Mouse (Mus musculus): ENCODE results near the gene Slc26a10. TPM values are rescaled to one million over a fixed set of nuclear protein-coding genes. Genes with fewer than 3 reads are reported as not detected.
A peak's percentile ranks its signal among the peaks of the same experiment; 100 is the strongest.

Slc26a10 gene
- total RNA-seq, 4 experiments from 2014 or later: 5.8 to 7.4 (median 6.9) TPM

- DNase-seq (ENCODE audit: low spot score in 2 of 2): no peak
Observed at GRCm38 (mm10) chr10:127183759-127184158, 3.3 kb upstream of the Slc26a10 start.

- DNase-seq (ENCODE audit: low spot score in 2 of 2): no peak
Observed at GRCm38 (mm10) chr10:127182624-127183023, 2.2 kb upstream of the Slc26a10 start.

- no peak for DNase-seq (ENCODE audit: low spot score in 2 of 2)
Observed at GRCm38 (mm10) chr10:127181566-127181965, 1.1 kb upstream of the Slc26a10 start.

GRCm38 (mm10) chr10:127180695-127181047, 226 bp upstream of the Slc26a10 start:
- no peak for DNase-seq (ENCODE audit: low spot score in 2 of 2)

- no peak for DNase-seq (ENCODE audit: low spot score in 2 of 2)
Observed at GRCm38 (mm10) chr10:127178286-127179027, 2.0 kb downstream of the Slc26a10 start.

- DNase-seq (ENCODE audit: low spot score in 2 of 2): no peak
Observed at GRCm38 (mm10) chr10:127177719-127178118, 2.7 kb downstream of the Slc26a10 start.

GRCm38 (mm10) chr10:127177235-127177634, 3.2 kb downstream of the Slc26a10 start:
- DNase-seq (ENCODE audit: low spot score in 2 of 2): no peak

GRCm38 (mm10) chr10:127176756-127177155, 3.7 kb downstream of the Slc26a10 start:
- DNase-seq (ENCODE audit: low spot score in 2 of 2): no peak

- no peak for DNase-seq (ENCODE audit: low spot score in 2 of 2)
Observed at GRCm38 (mm10) chr10:127176228-127176627, 4.2 kb downstream of the Slc26a10 start.

- no peak for DNase-seq (ENCODE audit: low spot score in 2 of 2)
Observed at GRCm38 (mm10) chr10:127174170-127174569, 6.3 kb downstream of the Slc26a10 start.

- no peak for DNase-seq (ENCODE audit: low spot score in 2 of 2)
Observed at GRCm38 (mm10) chr10:127173148-127174065, 7.0 kb downstream of the Slc26a10 start.

GRCm38 (mm10) chr10:127171631-127172200, 8.7 kb downstream of the Slc26a10 start:
- DNase-seq (ENCODE audit: low spot score in 2 of 2): no peak

- DNase-seq (ENCODE audit: low spot score in 2 of 2): no peak
Observed at GRCm38 (mm10) chr10:127170837-127171272, 9.6 kb downstream of the Slc26a10 start.

GRCm38 (mm10) chr10:127170002-127170401, 10.4 kb downstream of the Slc26a10 start:
- DNase-seq (ENCODE audit: low spot score in 2 of 2): no peak

- DNase-seq (ENCODE audit: low spot score in 2 of 2): no peak
Observed at GRCm38 (mm10) chr10:127167614-127168192, 12.7 kb downstream of the Slc26a10 start.

- DNase-seq (ENCODE audit: low spot score in 2 of 2): no peak
Observed at GRCm38 (mm10) chr10:127166771-127167613, 13.5 kb downstream of the Slc26a10 start.

- no peak for DNase-seq (ENCODE audit: low spot score in 2 of 2)
Observed at GRCm38 (mm10) chr10:127166404-127166715, 14.1 kb downstream of the Slc26a10 start.

GRCm38 (mm10) chr10:127165654-127166403, 14.6 kb downstream of the Slc26a10 start:
- DNase-seq (ENCODE audit: low spot score in 2 of 2): no peak

- DNase-seq (ENCODE audit: low spot score in 2 of 2): no peak
Observed at GRCm38 (mm10) chr10:127165354-127165653, 15.1 kb downstream of the Slc26a10 start.

GRCm38 (mm10) chr10:127164631-127165353, 15.7 kb downstream of the Slc26a10 start, which contains the start of gene B4galnt1:
TSS of gene B4galnt1 (plus strand) at chr10:127165225.
- DNase-seq (ENCODE audit: low spot score in 2 of 2): peak; percentile 45 to 57
